Mouse (Mus musculus) T-cell, adult 66 days (primary cell): ENCODE results near the gene Tmem80. TPM values are rescaled to one million over a fixed set of nuclear protein-coding genes. Genes with fewer than 3 reads are reported as not detected.

ENCODE experiments used
- total RNA-seq, 2 experiments: library from RNA; stranded (reverse); gene quantifications; 3 replicates in 1 of 2; 4 replicates in 1 of 2; pipeline ENCODE4 v1.2.4; 2023

Gene Tmem80
- 10 to 100 TPM; 20.7 to 21.2 TPM for total RNA-seq

GRCm38 (mm10) chr7:141327469-141328372, at the start of gene Tmem80, which contains the start of gene Deaf1:
TSS of gene Tmem80 (plus strand) at chr7:141327739.
TSS of gene Deaf1 (minus strand) at chr7:141327690.

GRCm38 (mm10) chr7:141278766-141279590, 48.6 kb upstream of the Tmem80 start, which contains the start of gene Sct:
TSS of gene Sct (minus strand) at chr7:141279133.

GRCm38 (mm10) chr7:141291921-141292582, 35.5 kb upstream of the Tmem80 start, which contains the start of gene Drd4:
TSS of gene Drd4 (plus strand) at chr7:141292006.

GRCm38 (mm10) chr7:141338576-141339131, 11.1 kb downstream of the Tmem80 start, which contains the start of gene Eps8l2:
TSS of gene Eps8l2 (plus strand) at chr7:141338880.

Other genes with a start within 250 kb of the Tmem80 start
- 10 to 100 TPM; 45.7 to 59.0 TPM for gene Pkp3, start 249.5 kb upstream of the Tmem80 start, total RNA-seq
- gene Sigirr, start 227.2 kb upstream of the Tmem80 start, total RNA-seq, result 10 to 100 TPM; 74.9 to 85.3 TPM
- not detected for gene Ano9, start 209.9 kb upstream of the Tmem80 start, total RNA-seq
- gene Ptdss2, start 205.4 kb upstream of the Tmem80 start, total RNA-seq, result 10 to 100 TPM; 12.0 to 12.5 TPM
- 10 to 100 TPM; 35.2 to 41.1 TPM for gene Rnh1, start 154.9 kb upstream of the Tmem80 start, total RNA-seq
- 10 to 100 TPM; 38.9 to 45.3 TPM for gene Hras, start 133.7 kb upstream of the Tmem80 start, total RNA-seq
- gene Lrrc56, start 133.6 kb upstream of the Tmem80 start, total RNA-seq, result 1 to 10 TPM; 4.8 to 5.0 TPM
- gene Lmntd2, start 113.7 kb upstream of the Tmem80 start, total RNA-seq, result 1 to 10 TPM; 2.4 to 2.6 TPM
- 1 to 10 TPM; 9.3 to 9.6 TPM for gene Rassf7, start 111.9 kb upstream of the Tmem80 start, total RNA-seq
- 100 to 1,000 TPM; 173 to 177 TPM for gene Phrf1, start 99.0 kb upstream of the Tmem80 start, total RNA-seq
- 10 to 100 TPM; 34.4 to 53.3 TPM for gene Irf7, start 61.3 kb upstream of the Tmem80 start, total RNA-seq
- gene Cdhr5, start 51.0 kb upstream of the Tmem80 start, total RNA-seq, result not detected
- gene Sct, start 48.6 kb upstream of the Tmem80 start, total RNA-seq, result not detected
- gene Drd4, start 35.7 kb upstream of the Tmem80 start, total RNA-seq, result not detected
- gene Deaf1, start within 50 bp of the Tmem80 start, total RNA-seq, result 10 to 100 TPM; 65.6 to 68.5 TPM
- under 1 TPM in 1 of 2 experiments, not detected in 1; 0.80 TPM for gene Eps8l2, start 11.1 kb downstream of the Tmem80 start, total RNA-seq
- gene Taldo1, start 64.5 kb downstream of the Tmem80 start, total RNA-seq, result 100 to 1,000 TPM in 1 of 2 experiments, 10 to 100 TPM in 1; 93.1 to 107 TPM
- gene Gatd1, start 86.4 kb downstream of the Tmem80 start, total RNA-seq, result 10 to 100 TPM; 38.3 to 40.0 TPM
- gene Cend1, start 101.8 kb downstream of the Tmem80 start, total RNA-seq, result not detected
- gene Slc25a22, start 110.2 kb downstream of the Tmem80 start, total RNA-seq, result 10 to 100 TPM; 55.0 to 76.6 TPM
- gene Pidd1, start 116.3 kb downstream of the Tmem80 start, total RNA-seq, result 1 to 10 TPM; 2.4 to 5.7 TPM
- 1,000 to 10,000 TPM; 3,530 to 3,735 TPM for gene Rplp2, start 119.6 kb downstream of the Tmem80 start, total RNA-seq
- gene Pnpla2, start 127.5 kb downstream of the Tmem80 start, total RNA-seq, result 10 to 100 TPM; 52.1 to 58.8 TPM
- 1 to 10 TPM in 1 of 2 experiments, not detected in 1; 1.0 TPM for gene Cracr2b, start 133.4 kb downstream of the Tmem80 start, total RNA-seq
- 1 to 10 TPM; 7.2 to 8.9 TPM for gene Cd151, start 139.7 kb downstream of the Tmem80 start, total RNA-seq
- gene Polr2l, start 147.4 kb downstream of the Tmem80 start, total RNA-seq, result 10 to 100 TPM; 17.0 to 21.1 TPM
- gene Tspan4, start 147.5 kb downstream of the Tmem80 start, total RNA-seq, result 1 to 10 TPM; 2.2 to 2.8 TPM
- gene Chid1, start 212.1 kb downstream of the Tmem80 start, total RNA-seq, result 10 to 100 TPM; 21.1 to 31.6 TPM
- 10 to 100 TPM; 53.8 to 54.1 TPM for gene Ap2a2, start 234.4 kb downstream of the Tmem80 start, total RNA-seq